Mouse (Mus musculus) mouse embryonic stem cell (cell line): ENCODE data around the gene Rasl10a.

Experiments used
- in situ Hi-C, 2 experiments: fragments of 300-500 bp; cut with MboI; formaldehyde crosslinking; loops; 1 replicate in 1 of 2; 3 replicates in 1 of 2; pipeline ENCODE4 v1.14.3; 2019 to 2020; ENCODE audit warnings: low sequenced_read_pairs in 2 of 2, low pct_unique_long_range_greater_than_20kb in 1 of 2, mixed read lengths in 1 of 2; ENCODE audit not compliant: unreplicated experiment in 1 of 2

Gene Rasl10a

GRCm38 (mm10) chr11:5057856-5058641 is at the start of gene Rasl10a:
TSS of gene Rasl10a (plus strand) at chr11:5058128.
- in situ Hi-C loops = no loop called here

- in situ Hi-C loops = no loop called here
These were observed 49.1 kb upstream of the Rasl10a start for GRCm38 (mm10) chr11:5008867-5009266.

- in situ Hi-C loops = no loop called here
These were observed 48.4 kb upstream of the Rasl10a start for GRCm38 (mm10) chr11:5009354-5010074.

DNA sequence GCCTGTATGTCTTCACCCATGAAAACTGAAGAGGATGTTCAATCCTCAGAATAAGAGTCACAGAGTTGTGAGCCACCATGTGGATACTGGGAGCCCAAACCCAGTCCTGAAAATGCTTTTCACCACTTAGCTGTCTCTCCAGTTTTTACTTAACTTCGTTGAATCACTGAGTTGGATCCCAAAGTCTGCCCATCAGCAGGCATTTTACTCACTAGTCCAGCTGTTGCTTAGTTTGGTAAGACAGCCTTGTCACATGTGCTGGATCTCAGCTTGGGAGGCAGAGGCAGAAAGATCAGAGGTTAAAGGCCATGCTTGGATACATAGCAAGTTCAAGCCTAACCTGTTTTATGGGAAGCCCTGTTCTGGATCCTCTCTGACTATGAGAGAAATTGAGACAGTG is 47.7 kb upstream of the Rasl10a start:
- in situ Hi-C loops = no loop called here

DNA sequence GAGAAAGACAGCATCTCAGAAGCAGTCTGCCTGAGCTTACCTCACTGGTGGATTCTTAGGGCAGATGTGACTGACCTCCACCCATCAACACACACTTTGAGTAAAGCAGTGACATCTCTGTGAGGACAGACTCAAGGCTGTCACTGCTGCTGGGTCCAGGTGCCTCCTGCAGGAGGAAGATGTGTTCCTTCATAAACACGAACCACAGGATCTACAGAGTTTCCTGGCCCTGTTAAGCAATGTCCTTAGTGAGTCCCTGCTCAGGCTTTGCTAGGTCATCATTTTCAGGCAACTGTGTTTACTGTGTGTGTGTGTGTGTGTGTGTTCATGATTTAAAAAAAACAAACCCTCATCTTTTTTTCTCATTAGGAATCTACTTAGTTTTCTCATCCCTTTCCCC is 46.4 kb upstream of the Rasl10a start:
- in situ Hi-C loops = no loop called here

- in situ Hi-C loops = no loop called here
These were observed 45.7 kb upstream of the Rasl10a start for GRCm38 (mm10) chr11:5012213-5012715.

DNA sequence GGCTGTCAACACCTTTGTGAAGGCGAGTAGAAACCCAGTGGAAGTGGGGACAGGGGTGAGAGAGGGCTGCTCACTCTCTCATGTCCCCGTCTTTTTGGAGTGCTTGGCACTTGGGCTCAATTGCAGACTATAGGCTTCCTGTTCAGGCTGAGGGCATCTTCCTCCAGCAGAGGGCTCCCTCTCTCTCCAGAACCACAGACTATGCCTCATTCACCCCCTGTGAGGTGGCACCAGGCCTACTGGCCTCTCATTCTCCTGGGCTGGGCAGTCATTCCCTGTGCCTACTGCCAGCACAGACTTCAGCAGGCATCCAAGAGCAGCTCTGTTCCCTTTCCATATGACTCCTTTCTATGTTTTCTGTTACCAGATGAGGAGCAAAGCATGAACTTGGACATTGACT is 42.2 kb upstream of the Rasl10a start:
- in situ Hi-C loops = no loop called here

DNA sequence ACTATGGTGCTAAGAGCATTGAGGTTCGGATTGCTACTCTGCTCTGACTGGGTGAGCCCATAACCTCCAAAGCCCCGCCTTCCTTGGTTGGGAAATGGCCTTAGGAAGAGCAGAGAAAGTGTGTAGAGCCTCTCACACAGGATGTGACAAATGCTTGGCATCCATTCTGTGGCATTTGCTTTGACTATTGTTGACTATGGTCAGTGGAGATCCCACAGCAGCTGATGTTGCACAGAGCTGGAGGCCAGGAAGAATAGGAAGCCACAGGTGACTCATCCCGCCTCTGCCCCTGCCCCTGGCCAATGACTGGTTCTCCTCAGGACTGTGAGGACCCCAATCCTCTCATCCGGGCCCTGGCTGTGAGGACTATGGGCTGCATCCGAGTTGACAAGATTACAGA is 41.6 kb upstream of the Rasl10a start:
- in situ Hi-C loops = no loop called here

GRCm38 (mm10) chr11:5017506-5017905 is 40.4 kb upstream of the Rasl10a start:
- in situ Hi-C loops = no loop called here

DNA sequence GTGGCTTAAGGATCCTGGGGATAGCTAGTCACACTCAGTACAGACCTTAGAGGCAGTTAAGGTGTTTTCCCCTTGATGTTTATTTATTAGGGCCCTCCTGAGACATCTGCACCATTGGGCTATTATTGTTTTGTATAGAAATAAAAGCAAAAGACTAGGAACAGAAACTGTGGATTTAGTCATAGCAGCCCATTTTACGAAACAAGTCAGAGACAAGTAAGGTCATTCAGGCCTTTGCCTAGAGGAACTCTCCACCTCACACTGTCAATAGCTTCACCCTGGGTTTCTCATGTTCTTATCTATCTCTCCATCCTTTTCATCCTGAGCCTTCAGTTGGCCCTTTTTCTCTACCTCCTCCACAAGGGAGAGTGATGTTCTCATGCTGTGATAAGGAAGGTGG is 32.8 kb upstream of the Rasl10a start:
- in situ Hi-C loops = no loop called here

GRCm38 (mm10) chr11:5028228-5028627 is 29.7 kb upstream of the Rasl10a start:
- in situ Hi-C loops = no loop called here

DNA sequence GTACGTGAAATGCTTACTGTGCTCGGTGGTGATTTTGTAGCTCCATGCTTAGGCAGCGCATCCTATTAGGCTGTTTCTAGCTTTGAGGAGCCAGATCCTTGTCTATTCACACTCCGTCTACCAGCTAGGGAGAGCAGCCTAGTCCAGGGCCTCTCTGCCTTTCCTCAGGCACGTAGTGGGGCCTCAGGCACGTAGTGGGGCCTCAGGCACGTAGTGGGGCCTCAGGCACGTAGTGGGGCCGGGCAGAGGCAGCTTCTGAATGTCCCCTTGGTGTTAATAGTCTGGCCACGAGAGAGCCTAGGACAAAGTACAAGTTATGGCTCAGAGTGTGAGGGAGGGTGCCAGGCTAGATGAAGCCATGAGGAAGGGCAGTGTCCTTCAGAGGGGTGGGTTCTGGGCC is 25.2 kb upstream of the Rasl10a start:
- in situ Hi-C loops = no loop called here

DNA sequence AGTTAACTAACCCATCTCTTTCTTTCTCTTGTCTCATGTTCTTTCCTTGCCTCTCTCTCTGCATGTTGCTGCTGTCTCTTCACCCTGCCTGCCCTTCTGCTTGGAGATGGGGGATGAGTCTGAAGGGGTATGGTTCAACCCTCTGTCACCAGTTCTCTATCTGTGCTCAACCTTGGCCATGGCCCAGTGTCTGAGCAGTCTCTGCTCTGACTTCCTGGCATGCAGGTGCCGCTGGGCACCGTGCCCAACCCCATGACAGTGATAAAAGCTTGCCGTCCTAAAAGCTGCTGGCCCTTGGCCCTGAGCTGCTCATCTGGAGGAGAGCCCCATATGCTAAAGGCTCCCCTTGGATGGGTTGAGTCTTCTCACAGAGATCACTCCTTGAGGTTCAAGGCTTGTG is 24.8 kb upstream of the Rasl10a start:
- in situ Hi-C loops = no loop called here

DNA sequence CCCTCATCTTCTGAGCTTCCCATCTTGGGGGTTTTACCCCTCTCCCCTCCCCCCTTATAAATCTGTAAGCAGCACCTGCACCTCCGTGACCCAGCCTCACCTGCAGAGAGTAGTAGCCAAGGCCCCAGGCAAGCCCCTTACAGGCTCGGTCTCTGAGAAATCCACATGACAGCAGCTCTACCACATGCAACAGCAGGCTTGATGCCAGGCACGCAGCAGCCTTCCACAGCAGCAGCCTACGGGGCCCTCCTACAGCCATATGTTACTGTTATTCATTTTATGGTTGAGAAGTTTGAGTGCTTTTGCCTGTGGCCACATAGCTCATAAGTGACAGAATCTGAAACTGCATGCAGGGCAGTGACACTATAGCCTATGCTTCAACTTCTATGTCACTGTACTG is 22.5 kb upstream of the Rasl10a start:
- in situ Hi-C loops = no loop called here

DNA sequence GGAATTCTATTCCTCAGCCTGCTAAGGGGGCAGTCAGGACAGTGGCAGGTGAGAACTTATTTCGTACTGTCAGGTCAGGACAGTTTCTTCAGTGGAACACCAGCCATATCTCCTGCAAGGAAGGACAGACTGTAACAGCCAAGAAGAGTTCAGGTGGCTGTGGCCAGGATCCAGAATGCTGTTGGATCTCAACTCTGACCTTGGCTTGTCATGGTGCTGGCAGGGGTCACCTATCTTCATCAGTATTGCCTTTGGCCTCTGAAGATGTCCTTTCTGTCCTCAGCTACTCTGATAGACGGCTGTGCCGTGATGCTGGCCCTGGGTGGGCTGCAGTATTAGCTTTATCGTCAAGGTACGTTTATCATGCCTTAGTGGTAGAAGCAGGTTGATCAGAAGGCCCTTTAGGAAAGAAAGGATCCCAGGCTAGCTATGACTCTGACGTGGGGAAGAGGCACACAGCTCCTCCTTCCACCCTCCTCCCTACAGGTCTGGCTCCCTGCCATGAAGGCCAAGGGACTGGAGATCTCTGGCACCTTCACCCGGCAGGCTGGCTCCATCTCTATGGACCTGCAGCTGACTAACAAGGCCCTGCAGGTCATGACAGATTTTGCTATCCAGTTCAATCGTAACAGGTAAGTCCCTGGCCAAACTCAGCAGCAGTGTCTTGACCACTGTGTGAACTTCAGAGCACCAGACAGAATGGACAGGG is 20.6 kb upstream of the Rasl10a start:
- in situ Hi-C loops = no loop called here

GRCm38 (mm10) chr11:5040585-5040984 is 17.3 kb upstream of the Rasl10a start:
- in situ Hi-C loops = no loop called here

DNA sequence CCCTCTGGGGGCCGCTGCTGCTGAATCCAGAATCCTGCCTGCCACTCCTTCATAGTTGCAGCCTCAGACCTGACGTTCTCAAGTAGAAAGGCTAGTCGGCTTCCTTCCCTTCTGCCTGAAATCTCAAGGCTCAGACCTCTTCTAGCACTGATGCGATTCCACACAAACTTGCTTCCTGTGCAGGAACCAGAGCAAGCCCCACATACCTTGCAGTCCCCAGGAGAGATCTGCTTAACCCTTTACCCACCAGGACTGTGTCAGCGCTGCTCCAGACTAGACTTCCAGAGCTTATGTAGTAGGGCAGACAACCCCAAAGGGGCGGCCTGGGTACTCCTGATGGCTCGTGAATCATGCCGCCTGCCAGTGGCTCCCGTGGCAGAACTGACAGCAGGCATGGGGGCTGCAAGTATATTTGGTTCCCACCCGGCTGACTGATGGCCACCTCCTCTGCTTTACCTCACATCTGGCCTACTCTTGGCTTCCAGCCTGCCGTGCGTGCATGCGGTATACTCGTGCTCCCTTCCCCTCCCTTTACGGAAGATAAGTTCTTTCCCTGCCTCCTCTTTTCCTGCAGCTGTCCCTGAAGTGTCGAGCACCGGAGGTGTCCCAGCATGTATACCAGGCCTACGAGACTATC is 16.7 kb upstream of the Rasl10a start:
- in situ Hi-C loops = no loop called here

- in situ Hi-C loops = no loop called here
These were observed 15.1 kb upstream of the Rasl10a start for GRCm38 (mm10) chr11:5042645-5043381.
